Mouse (Mus musculus) spleen, adult 2 months (tissue): Measurements from ENCODE around the gene Tenm4. TPM values are rescaled to one million over a fixed set of nuclear protein-coding genes. Genes with fewer than 3 reads are reported as not detected.

Experiments used
- DNase-seq, 2 experiments: peaks; one replicate each; pipeline versions ENCODE4 v3.0.0 to v3.0.0-alpha.2; 2012 to 2021; ENCODE audit warnings: low spot score in 2 of 2, low read depth in 1 of 2
- H3K27ac ChIP-seq: fragments of 200-500 bp; 2 replicates; pipeline ENCODE4 v1.5.1; 2012; ENCODE audit warnings: low read length, inconsistent platforms; ENCODE audit not compliant: insufficient read depth
- H3K27me3 ChIP-seq: fragments of 200-500 bp; 2 replicates; pipeline ENCODE4 v1.6.1; 2012; ENCODE audit warnings: mild to moderate bottlenecking, moderate library complexity, low read length, inconsistent platforms; ENCODE audit not compliant: control insufficient read depth, insufficient read depth
- H3K36me3 ChIP-seq: fragments of 200-500 bp; 2 replicates; pipeline ENCODE4 v1.6.1; 2012; ENCODE audit warnings: mild to moderate bottlenecking, low read length, inconsistent platforms; ENCODE audit not compliant: control insufficient read depth, insufficient read depth
- H3K4me1 ChIP-seq: fragments of 200-500 bp; 2 replicates; pipeline ENCODE4 v1.6.1; 2011; ENCODE audit warnings: inconsistent platforms; ENCODE audit not compliant: control insufficient read depth, insufficient read depth, insufficient read length
- H3K4me3 ChIP-seq: fragments of 200-500 bp; 2 replicates; pipeline ENCODE4 v1.5.1; 2011; ENCODE audit warnings: mild to moderate bottlenecking, inconsistent platforms; ENCODE audit not compliant: insufficient read depth, insufficient read length; ENCODE audit errors: extremely low read depth
- CTCF ChIP-seq: fragments of 200-500 bp; IDR thresholded peaks from 2 replicates; pipeline ENCODE4 v1.5.1; 2011; ENCODE audit warnings: mild to moderate bottlenecking, inconsistent platforms; ENCODE audit not compliant: insufficient read depth, insufficient read length, insufficient replicate concordance; ENCODE audit errors: extremely low read depth
- POLR2A ChIP-seq: fragments of 200-500 bp; IDR thresholded peaks from 2 replicates; pipeline ENCODE4 v1.6.1; 2011; ENCODE audit warnings: low read depth, low read length, inconsistent platforms
- WGBS: fragments of 180-500 bp; shearing (Covaris S2); methylation state at CpG from one replicate; pipeline ENCODE4 v1.1.7; 2018; 5-methylcytosine and 5-hydroxymethylcytosine counted together
- polyA plus RNA-seq: library from polyadenylated mRNA; depleted of rRNA; stranded (reverse); fragments of >200 nt; gene quantifications from 2 replicates; pipeline ENCODE4 v1.2.3, GENCODE M21; 2012

Tenm4 gene
- polyA plus RNA-seq, 1 experiment: 1.2 TPM

GRCm38 (mm10) chr7:96710658-96711071 is 539.6 kb downstream of the Tenm4 start:
- no peak for DNase-seq
- Histone ChIP-seq H3K27ac (no peak overlapping the region), H3K36me3 (no peaks in the 10 kb centered on the region), H3K27me3 (no peaks in the 10 kb centered on the region), H3K4me3 (no peak overlapping the region), H3K4me1 (peaks cover 2% of the 10 kb centered on the region; the same call in 1 of the 2 replicates)
- WGBS: 88% methylated on average over 1 of the region's 1 CpGs
- TF ChIP-seq POLR2A: no peak
- TF ChIP-seq CTCF: no peak

- H3K27me3 ChIP-seq: no peaks in the 10 kb centered on the region
- no peak for TF ChIP-seq POLR2A
- no peak overlapping the region for H3K4me3 ChIP-seq
These were observed 541.8 kb downstream of the Tenm4 start for GRCm38 (mm10) chr7:96712876-96713275.

GRCm38 (mm10) chr7:96716911-96717310 is 545.9 kb downstream of the Tenm4 start:
- TF ChIP-seq POLR2A: no peak
- Histone ChIP-seq H3K27ac (no peak overlapping the region), H3K4me3 (no peak overlapping the region), H3K4me1 (no peaks in the 10 kb centered on the region), H3K36me3 (no peaks in the 10 kb centered on the region), H3K27me3 (no peaks in the 10 kb centered on the region)
- no peak for DNase-seq
- whole genome bisulfite sequencing: 78% methylated on average over 4 of the region's 4 CpGs

More at GRCm38 (mm10) chr7:96712876-96713275, 541.8 kb downstream of the Tenm4 start:
- Histone ChIP-seq H3K4me1 (no peaks in the 10 kb centered on the region), H3K36me3 (no peaks in the 10 kb centered on the region), H3K27ac (no peak overlapping the region)
- DNase-seq: no peak

- TF ChIP-seq POLR2A (no peak), CTCF (no peak)
- Histone ChIP-seq H3K27ac (no peak overlapping the region), H3K4me3 (no peak overlapping the region), H3K4me1 (peaks cover 5% of the 10 kb centered on the region; the same call in 1 of the 2 replicates), H3K36me3 (no peaks in the 10 kb centered on the region), H3K27me3 (no peaks in the 10 kb centered on the region)
- no peak for DNase-seq
- 83% methylated on average over 14 of the region's 14 CpGs for WGBS
These were observed 547.4 kb downstream of the Tenm4 start for GRCm38 (mm10) chr7:96718201-96719155.

DNA sequence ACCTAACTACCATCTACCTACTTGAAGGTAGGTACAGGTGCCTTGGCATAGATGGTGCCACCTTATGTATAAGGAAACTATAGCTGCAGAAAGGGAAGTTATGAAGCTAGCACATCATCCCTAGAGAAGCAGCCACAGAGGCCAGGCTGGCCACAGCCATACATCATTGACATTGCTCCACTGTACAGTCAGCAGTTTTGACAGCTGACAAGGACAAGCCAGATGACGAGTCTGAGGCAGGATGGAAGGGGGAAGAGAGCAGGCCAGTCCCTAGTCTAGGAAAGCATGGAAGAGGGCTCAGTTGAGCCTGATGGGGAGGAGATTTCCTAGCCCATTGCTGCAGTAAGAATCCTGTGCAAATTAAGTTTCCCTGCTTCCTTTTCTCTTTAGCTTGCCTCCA is 548.9 kb downstream of the Tenm4 start:
- Histone ChIP-seq H3K4me3 (no peak overlapping the region), H3K4me1 (peaks cover 15% of the 10 kb centered on the region; the same call in 1 of the 2 replicates), H3K27ac (no peak overlapping the region), H3K27me3 (no peaks in the 10 kb centered on the region), H3K36me3 (no peaks in the 10 kb centered on the region)
- WGBS: 32% methylated on average over 1 of the region's 1 CpGs
- no peak for TF ChIP-seq CTCF
- TF ChIP-seq POLR2A: no peak
- DNase-seq: no peak

GRCm38 (mm10) chr7:96720465-96720864 is 549.4 kb downstream of the Tenm4 start:
- Histone ChIP-seq H3K27ac (no peak overlapping the region), H3K27me3 (no peaks in the 10 kb centered on the region), H3K36me3 (no peaks in the 10 kb centered on the region), H3K4me3 (no peak overlapping the region), H3K4me1 (peaks cover 15% of the 10 kb centered on the region; the same call in 1 of the 2 replicates)
- DNase-seq: no peak
- TF ChIP-seq CTCF (no peak), POLR2A (no peak)
- 48% methylated on average over 5 of the region's 5 CpGs for WGBS

DNA sequence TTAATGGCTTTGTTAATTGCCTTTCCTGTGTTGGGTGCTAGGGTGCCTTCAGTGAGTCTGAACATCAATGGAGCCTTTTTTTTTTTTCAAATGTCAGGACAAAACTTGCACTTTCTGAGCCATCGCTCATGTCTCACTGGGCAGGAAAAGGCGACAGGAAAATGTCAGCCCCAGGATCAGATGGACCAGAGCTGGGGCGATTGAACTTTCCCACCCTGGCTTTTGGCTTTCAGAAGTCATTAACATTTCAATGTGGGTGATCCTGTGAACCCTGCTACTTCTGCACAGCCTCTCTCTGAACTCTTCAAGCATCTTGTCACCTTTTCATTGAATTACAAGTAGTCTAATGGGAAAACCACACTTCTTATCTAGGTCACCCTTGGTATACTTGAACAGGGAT is 551.8 kb downstream of the Tenm4 start:
- TF ChIP-seq POLR2A: no peak
- no peak for TF ChIP-seq CTCF
- no peaks in the 10 kb centered on the region for H3K36me3 ChIP-seq
- H3K27me3 ChIP-seq: no peaks in the 10 kb centered on the region
- no peak overlapping the region for H3K4me3 ChIP-seq
- no peak for DNase-seq
- peaks cover 15% of the 10 kb centered on the region; the same call in 1 of the 2 replicates for H3K4me1 ChIP-seq
- H3K27ac ChIP-seq: no peak overlapping the region
- WGBS: 85% methylated on average over 3 of the region's 3 CpGs
